Mouse (Mus musculus): ENCODE measurements around the gene Snapc4. TPM values are rescaled to one million over a fixed set of nuclear protein-coding genes. Genes with fewer than 3 reads are reported as not detected.
"Not testable (repeated sequence)": the region's sequence is repeated elsewhere in the genome, so short reads cannot be mapped to it uniquely, and the experiment has no call there.

The Snapc4 gene
- total RNA-seq, 2 experiments from 2014 or later = 51.8 to 69.8 TPM

DNA sequence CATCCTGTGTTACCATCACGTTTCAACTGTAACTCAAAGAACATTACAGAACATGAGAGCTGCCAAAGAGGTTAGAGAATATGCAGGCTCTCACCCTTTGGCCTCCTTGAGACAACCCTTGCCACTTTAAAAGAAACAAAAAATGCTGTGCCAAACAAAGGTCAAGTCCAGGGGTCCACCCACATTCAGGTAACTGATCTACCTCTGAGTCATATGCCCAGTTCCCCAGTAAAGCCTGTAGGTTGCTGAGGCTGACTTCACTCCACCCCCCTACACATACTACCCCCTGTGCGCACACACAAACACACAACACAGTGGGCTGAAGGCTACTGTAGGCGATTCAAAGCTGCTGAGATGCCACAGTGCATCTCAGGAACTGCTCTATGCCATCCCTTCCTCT is 7.3 kb upstream of the Snapc4 start:
- DNase-seq (ENCODE audit: low spot score in 2 of 2) = no peak

- not testable (repeated sequence) for DNase-seq (ENCODE audit: low spot score in 2 of 2)
Observed at GRCm38 (mm10) chr2:26380871-26381270, 418 bp upstream of the Snapc4 start.

DNA sequence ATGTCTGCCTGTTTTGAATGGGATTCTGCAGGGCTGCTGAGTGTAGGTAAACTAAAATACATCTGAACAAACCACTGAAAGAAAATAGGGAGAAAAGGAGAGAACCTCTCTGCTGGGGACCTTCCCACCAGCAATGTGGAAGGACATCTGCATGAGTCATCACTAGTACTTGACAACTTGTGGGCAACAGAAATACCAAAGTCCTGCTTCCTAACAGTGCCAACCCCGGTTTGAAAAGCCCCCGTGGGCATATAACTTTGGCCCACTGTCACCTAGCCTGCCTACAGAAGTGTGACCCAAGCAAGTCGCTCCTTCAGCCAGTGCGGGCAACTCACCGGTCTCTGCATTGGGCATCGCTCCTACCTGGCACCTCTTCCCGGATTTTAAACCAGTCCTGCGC is 8.1 kb downstream of the Snapc4 start:
- DNase-seq (ENCODE audit: low spot score in 2 of 2) = no peak

GRCm38 (mm10) chr2:26368572-26368971 is 11.9 kb downstream of the Snapc4 start:
- DNase-seq (ENCODE audit: low spot score in 2 of 2) = no peak

DNA sequence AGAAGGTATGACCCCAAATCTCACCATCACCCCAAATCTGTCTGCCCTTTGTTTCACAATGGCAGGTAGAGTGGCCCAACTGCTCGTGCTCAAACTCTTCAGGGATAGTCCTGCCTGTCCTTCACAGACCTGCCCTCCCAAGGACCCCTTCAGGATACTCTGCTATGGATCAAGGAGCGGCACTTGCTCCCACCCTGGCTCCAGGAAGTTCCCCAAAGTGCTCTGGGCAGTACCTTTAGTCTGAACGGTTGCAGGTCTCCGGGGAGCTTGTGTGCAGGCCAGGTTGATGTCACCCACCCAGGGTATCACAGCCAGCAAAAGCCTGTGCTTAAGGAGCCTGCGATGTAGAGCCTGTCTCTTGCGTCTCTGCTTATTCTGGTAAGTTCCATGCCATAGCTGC is 12.5 kb downstream of the Snapc4 start:
- DNase-seq (ENCODE audit: low spot score in 2 of 2) = no peak

DNA sequence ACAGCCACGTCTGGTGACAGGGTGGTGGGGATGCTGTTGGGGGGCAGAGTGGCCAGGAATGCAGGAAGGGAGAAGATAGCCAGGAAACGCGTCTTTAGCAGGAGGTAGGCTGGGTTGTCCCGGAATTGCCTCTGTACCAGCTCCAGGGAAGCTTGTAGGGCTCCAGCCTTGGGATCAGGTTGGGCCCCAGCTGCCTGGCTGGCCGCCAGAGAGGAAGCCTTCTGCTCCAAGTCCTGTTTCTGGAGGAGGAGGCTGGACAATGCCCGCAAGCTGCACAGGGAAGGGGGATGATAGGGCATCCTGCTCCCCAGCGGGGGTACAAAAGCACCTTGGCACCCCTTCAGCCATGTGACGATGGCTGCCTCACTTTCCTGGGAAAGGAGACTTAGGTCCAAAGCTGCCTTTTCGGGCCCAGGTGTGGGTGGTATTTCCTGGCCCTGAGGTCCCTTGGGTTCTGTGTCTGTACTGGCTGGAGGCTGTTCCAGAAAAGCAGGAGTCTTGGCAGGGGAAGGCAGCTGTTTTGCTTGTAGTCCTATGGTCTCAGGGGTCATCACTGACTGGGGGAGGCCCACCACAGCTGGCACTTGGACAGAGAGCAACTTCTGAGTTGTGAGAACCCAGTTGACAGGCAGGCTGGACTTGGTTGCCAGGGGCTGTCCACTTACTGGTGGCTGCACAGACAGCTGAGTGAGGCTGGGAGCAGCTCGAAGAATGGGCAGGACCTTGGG is 15.6 kb downstream of the Snapc4 start:
- no peak for DNase-seq (ENCODE audit: low spot score in 2 of 2)

- no peak for DNase-seq (ENCODE audit: low spot score in 2 of 2)
Observed at GRCm38 (mm10) chr2:26363481-26363880, 17.0 kb downstream of the Snapc4 start.

DNA sequence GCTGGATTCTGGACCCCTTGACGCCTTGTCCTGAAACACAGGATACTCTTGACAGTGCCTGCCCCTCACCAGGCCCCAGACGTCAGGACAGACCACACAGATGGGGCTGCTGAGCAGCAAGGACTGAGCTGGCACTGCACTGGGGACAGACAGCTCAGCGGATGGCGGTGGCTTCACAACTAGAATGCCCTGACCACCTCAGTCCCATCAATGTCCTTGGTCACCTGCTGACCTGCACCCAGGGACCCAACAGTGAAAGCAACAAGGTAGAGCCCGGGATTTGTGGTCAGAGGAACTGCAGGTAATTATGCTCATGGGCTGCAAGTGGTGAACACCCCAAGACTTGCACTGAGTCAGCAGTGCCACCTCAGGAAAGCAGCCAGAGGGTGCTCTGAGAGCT is 17.5 kb downstream of the Snapc4 start:
- no peak for DNase-seq (ENCODE audit: low spot score in 2 of 2)

DNA sequence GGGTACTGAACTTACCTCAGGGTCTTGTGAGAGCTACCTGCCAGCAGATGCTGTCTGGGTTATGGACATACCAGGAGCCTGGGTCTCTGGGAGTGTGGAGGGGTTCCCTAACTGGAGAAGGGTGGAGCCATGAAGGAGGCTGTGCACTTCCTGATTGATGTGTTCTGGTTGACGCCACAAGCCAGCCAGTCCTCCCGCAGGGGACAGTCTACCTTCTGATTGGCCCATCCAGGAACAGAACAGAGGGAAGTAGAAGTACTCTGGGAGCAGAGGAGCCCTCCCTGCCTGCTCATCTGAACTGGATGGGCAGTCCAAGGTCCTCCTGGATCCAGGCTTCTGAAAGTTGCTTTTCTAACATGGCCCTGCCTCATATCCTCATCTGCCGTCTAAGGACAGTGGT is 19.7 kb downstream of the Snapc4 start, which contains the start of gene Card9:
TSS of gene Card9 (minus strand) at position 147 of the 400 bp plus-strand sequence.
- no peak for DNase-seq (ENCODE audit: low spot score in 2 of 2)

- DNase-seq (ENCODE audit: low spot score in 2 of 2) = peak in 1 of 2 experiments; percentile 1
Observed at GRCm38 (mm10) chr2:26359983-26360382, 20.5 kb downstream of the Snapc4 start.

GRCm38 (mm10) chr2:26358667-26359320 is 21.7 kb downstream of the Snapc4 start:
- peak in 1 of 2 experiments; percentile 7 for DNase-seq (ENCODE audit: low spot score in 2 of 2)

GRCm38 (mm10) chr2:26357484-26357883 is 23.0 kb downstream of the Snapc4 start:
- DNase-seq (ENCODE audit: low spot score in 2 of 2) = no peak

GRCm38 (mm10) chr2:26356678-26357077 is 23.8 kb downstream of the Snapc4 start:
- DNase-seq (ENCODE audit: low spot score in 2 of 2) = no peak

GRCm38 (mm10) chr2:26356231-26356630 is 24.2 kb downstream of the Snapc4 start:
- no peak for DNase-seq (ENCODE audit: low spot score in 2 of 2)

GRCm38 (mm10) chr2:26354401-26354800 is 26.1 kb downstream of the Snapc4 start:
- DNase-seq (ENCODE audit: low spot score in 2 of 2) = no peak

- peak in 1 of 2 experiments; percentile 4 for DNase-seq (ENCODE audit: low spot score in 2 of 2)
Observed at GRCm38 (mm10) chr2:26353066-26353980, 27.1 kb downstream of the Snapc4 start.

DNA sequence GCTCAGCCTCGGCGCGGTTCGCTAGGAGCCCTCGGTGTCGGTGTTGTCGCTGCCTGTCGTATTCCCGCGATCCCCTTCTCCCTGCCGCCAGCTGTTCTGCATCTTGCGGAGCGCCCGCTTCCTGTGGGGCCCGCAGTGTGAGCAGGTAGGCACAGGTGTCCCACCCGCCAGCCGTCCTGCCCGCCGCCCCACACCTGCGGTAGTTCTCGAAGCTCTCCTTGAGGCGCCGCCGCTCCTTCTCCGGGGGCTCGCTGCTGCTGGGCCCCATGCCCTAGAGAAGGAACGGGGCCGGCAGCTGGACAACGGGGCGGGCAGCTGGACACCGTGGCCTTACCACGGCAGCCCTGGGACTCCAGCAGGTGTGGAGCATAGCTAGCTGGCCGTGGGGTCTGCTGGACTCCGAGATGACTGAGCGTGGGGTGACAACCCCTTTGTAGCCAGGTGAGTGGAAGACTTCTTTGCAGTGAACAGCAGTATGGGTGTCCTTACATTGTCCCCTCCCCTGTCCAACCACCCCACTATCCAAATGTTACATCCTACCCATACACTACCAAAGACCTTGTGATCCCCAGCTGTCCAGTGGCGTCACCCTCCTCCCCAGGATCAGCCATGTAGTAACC is 28.1 kb downstream of the Snapc4 start:
- peak in 1 of 2 experiments; percentile 9 for DNase-seq (ENCODE audit: low spot score in 2 of 2)

DNA sequence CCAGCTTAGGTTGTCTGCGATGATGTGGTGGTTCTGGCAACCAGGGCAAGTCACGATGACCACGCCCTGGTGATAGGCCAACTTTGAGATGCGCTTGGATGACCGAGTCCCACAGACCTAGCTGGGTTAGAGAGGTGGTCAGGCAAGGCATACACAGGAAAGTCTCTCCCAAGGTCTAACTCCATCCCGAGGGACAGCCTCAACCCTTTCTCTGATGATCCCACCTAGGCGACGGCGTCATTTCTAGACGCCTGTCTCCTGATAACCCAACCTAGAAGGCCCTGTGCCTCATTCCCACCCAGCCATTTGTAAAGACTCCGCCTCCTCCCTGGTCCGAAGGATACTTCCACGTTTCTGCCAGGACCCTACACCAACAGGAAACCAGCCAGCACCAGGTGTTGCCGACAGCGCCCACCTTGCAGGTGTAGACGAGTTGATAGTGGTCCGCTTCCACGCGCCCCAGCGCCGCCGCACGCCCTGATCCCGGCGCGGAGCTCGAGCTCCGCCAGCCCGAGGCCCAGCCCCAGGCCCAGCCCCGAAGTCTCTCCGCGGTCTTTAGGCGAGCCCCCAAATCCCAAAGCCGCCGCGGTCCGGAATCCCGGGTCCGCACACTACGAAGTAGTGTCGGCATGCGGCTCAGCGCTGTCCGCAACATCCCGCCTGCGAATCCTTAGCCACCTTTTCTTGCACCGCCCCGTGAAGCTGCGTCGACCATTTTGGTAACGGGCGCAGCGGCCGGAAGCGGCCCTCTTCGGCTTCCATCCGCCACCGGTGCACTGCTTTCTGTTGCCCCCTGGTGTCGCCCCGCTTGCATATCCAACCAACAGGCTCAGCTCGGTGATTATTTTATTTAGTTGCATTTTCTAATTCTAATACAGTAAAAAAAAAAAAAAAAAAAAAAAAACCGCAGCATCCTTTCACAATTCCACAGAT is 28.8 kb downstream of the Snapc4 start, which contains the start of gene Dnlz:
TSS of gene Dnlz (minus strand) at position 753 of the 933 bp plus-strand sequence.
- peak; percentile 93 to 95 for DNase-seq (ENCODE audit: low spot score in 2 of 2)

- no peak for DNase-seq (ENCODE audit: low spot score in 2 of 2)
Observed at GRCm38 (mm10) chr2:26348241-26348640, 32.2 kb downstream of the Snapc4 start.

Measured in left cerebral cortex, adult 18-20 months (tissue).